Mouse (Mus musculus): ENCODE measurements around the gene Bcl2l12.

GRCm38 (mm10) chr7:45029995-45030394 lies 31.5 kb upstream of the Bcl2l12 start:
- no peak for TF ChIP-seq POLR2A (IDR thresholded peaks at IDR 0.05; ENCODE audit: borderline replicate concordance, low read depth, low read length)
- TF ChIP-seq CTCF (IDR thresholded peaks at IDR 0.05; ENCODE audit: low read depth, low read length) = no peak

All from bone marrow macrophage, adult 2 months (primary cell).